14 mouse cellular contexts compared by ENCODE assay signal in the genomic region with DNA sequence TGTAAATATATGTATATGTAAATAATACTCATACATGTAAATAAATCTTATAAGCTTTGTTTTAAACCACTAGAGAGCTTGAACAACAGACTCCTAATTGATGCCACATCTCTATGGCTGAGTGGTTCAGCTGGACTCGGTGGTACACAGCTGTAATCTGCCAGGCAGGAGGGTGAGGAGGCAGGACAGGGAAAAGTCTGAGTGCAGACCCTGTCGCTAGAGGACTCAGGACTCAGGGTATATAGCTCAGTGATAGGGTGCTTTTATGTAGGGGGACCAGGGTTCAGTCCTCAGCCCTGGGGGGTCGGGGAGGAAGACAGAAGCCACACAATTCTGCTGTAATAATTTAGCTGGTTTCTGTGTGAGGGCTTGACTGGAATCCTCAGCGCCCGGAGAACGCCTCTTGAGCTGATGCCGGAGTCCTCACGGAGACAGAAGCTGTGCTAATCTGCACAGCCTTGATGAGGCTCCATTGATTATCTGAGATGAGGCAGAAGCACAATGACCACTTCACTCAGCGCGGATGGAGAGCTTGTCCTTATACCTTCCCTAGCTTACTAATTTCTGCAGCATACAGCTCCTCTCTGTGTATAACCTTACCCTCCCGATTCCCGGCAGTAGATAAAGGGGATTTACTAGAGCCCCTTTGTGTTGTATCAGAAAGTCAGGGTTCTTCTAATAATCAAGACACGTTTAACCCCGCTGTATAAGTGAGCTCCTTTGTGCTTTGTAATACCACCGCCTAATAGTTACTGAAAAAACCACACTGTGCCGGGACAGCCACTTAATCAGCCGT.
DNase-seq lines count a peak whose midpoint lies in the region; ATAC-seq and TF ChIP-seq lines count a peak whose summit lies in the region.
"Had no signal": no experiment of that assay in that cellular context is flagged by ENCODE, and none has a peak within 500 bp of the region (broad histone marks: within the 10 kb centered on the region; RNA-seq: fewer than 3 reads in every experiment).

No protein-coding gene starts in this region.

- H3K27me3 ChIP-seq in forebrain, embryonic 15.5 days, result no peaks in the 10 kb centered on the region
- no peaks in the 10 kb centered on the region for H3K27me3 ChIP-seq in limb, embryonic 10.5 days (ENCODE audit: low read depth, poor library complexity, severe bottlenecking)
- no peaks in the 10 kb centered on the region for H3K27me3 ChIP-seq in neural tube, embryonic 13.5 days
- no peaks in the 10 kb centered on the region for H3K27me3 ChIP-seq in stomach, postnatal 0 days (ENCODE audit: control insufficient read depth, insufficient read depth, low read length)

- H3K27ac ChIP-seq in forebrain, embryonic 15.5 days (replicated peaks), result peak overlapping the region; percentile 16; the same call in 1 of the 2 replicates
- peak overlapping the region; percentile 26 for H3K27ac ChIP-seq in limb, embryonic 10.5 days
- H3K27ac ChIP-seq in neural tube, embryonic 13.5 days (replicated peaks), result peak overlapping the region; percentile 66
- no peak overlapping the region for H3K27ac ChIP-seq in stomach, postnatal 0 days (replicated peaks)

- peak overlapping the region; percentile 28 for H3K4me2 ChIP-seq in forebrain, embryonic 15.5 days (replicated peaks)
- peak overlapping the region; percentile 42 for H3K4me2 ChIP-seq in neural tube, embryonic 13.5 days
- H3K4me2 ChIP-seq in stomach, postnatal 0 days (replicated peaks; ENCODE audit: low read depth), result no peak overlapping the region
- H3K4me2 ChIP-seq: liver, embryonic 11.5 days had no signal

- H3K36me3 ChIP-seq in forebrain, embryonic 15.5 days, result no peaks in the 10 kb centered on the region
- no peaks in the 10 kb centered on the region for H3K36me3 ChIP-seq in limb, embryonic 10.5 days
- 0 out of 2 replicates have a peak, but pooled peaks cover 4% of the 10 kb centered on the region for H3K36me3 ChIP-seq in neural tube, embryonic 13.5 days
- H3K36me3 ChIP-seq in stomach, postnatal 0 days (ENCODE audit: control insufficient read depth, insufficient read depth, low read length), result no peaks in the 10 kb centered on the region

- WGBS in forebrain, embryonic 15.5 days, result 11% methylated on average over 17 of the region's 17 CpGs
- WGBS in limb, embryonic 10.5 days, result 82% methylated on average over 17 of the region's 17 CpGs
- WGBS in neural tube, embryonic 13.5 days, result 35% methylated on average over 17 of the region's 17 CpGs
- WGBS in stomach, postnatal 0 days, result 82% methylated on average over 17 of the region's 17 CpGs

- H3K9me3 ChIP-seq in forebrain, embryonic 15.5 days, result no peaks in the 10 kb centered on the region
- H3K9me3 ChIP-seq in limb, embryonic 10.5 days (replicated peaks), result no peaks in the 10 kb centered on the region
- no peaks in the 10 kb centered on the region for H3K9me3 ChIP-seq in neural tube, embryonic 13.5 days
- no peaks in the 10 kb centered on the region for H3K9me3 ChIP-seq in stomach, postnatal 0 days (ENCODE audit: control insufficient read depth, low read length)

- H3K4me1 ChIP-seq in forebrain, embryonic 15.5 days, result peaks cover 13% of the 10 kb centered on the region
- H3K4me1 ChIP-seq in limb, embryonic 10.5 days, result peaks cover 16% of the 10 kb centered on the region
- H3K4me1 ChIP-seq in neural tube, embryonic 13.5 days (replicated peaks), result peaks cover 8% of the 10 kb centered on the region
- no peaks in the 10 kb centered on the region for H3K4me1 ChIP-seq in stomach, postnatal 0 days (replicated peaks; ENCODE audit: control insufficient read depth, insufficient read depth)

- TF ChIP-seq CTCF in stomach, postnatal 0 days (IDR thresholded peaks at IDR 0.05; ENCODE audit: low read depth), result no peak

- H3K4me3 ChIP-seq in forebrain, embryonic 15.5 days, result peak overlapping the region; percentile 12
- H3K4me3 ChIP-seq in limb, embryonic 10.5 days, result no peak overlapping the region
- H3K4me3 ChIP-seq in neural tube, embryonic 13.5 days, result 0 out of 2 replicates have a peak overlapping the region, but pooled peaks have one; percentile 2
- no peak overlapping the region for H3K4me3 ChIP-seq in stomach, postnatal 0 days (ENCODE audit: low read depth, low read length)
- H3K4me3 ChIP-seq: erythroblast, embryonic 14.5 days had no signal

- peak; percentile 19 for DNase-seq in embryo, embryonic 10 days (ENCODE audit: low spot score)
- no peak for DNase-seq in embryo, embryonic 9.5 days (ENCODE audit: extremely low spot score)
- DNase-seq in limb, embryonic 10.5 days (ENCODE audit: low spot score), result no peak
- no peak for DNase-seq in layer of hippocampus, postnatal 36 days
- no peak for DNase-seq in stomach, postnatal 0 days (ENCODE audit: low spot score)
- no peak for DNase-seq in spleen, postnatal 14 days (ENCODE audit: low spot score in 2 of 2)
- DNase-seq: adrenal gland, postnatal 10 days; cerebellum, postnatal 36 days; gastrocnemius, postnatal 36 days had no signal

- ATAC-seq in forebrain, embryonic 15.5 days (replicated peaks), result peak; percentile 67
- ATAC-seq in neural tube, embryonic 13.5 days (ENCODE audit: low read depth), result peak; percentile 70
- ATAC-seq in stomach, postnatal 0 days (ENCODE audit: low FRiP score, low TSS enrichment), result no peak
- ATAC-seq: intestine, embryonic 16.5 days had no signal

- no peak for TF ChIP-seq EP300 in stomach, postnatal 0 days (optimal IDR thresholded peaks at IDR 0.05)

- H3K9ac ChIP-seq in forebrain, embryonic 15.5 days (replicated peaks), result peak overlapping the region; percentile 10; the same call in 1 of the 2 replicates
- H3K9ac ChIP-seq in neural tube, embryonic 13.5 days, result peak overlapping the region; percentile 48; the same call in 1 of the 2 replicates
- no peak overlapping the region for H3K9ac ChIP-seq in stomach, postnatal 0 days (ENCODE audit: low read length)

Comparison
In these comparisons a context has a peak if more than half of its experiments do, and no peak if none do; other contexts are left out.
1. H3K4me3 ChIP-seq: peak in forebrain, embryonic 15.5 days (single experiment) and neural tube, embryonic 13.5 days (single experiment); none in limb, embryonic 10.5 days (single experiment) and stomach, postnatal 0 days (single experiment).